Mouse (Mus musculus) bone marrow, adult 2 months (tissue): ENCODE results near the gene Parva.

ENCODE experiments used
- CTCF ChIP-seq: fragments of 200-500 bp; IDR thresholded peaks from 2 replicates; pipeline ENCODE4 v1.5.1; 2011; ENCODE audit warnings: low read length, control low read depth; ENCODE audit not compliant: control insufficient read depth, insufficient read depth
- POLR2A ChIP-seq: fragments of 200-500 bp; IDR thresholded peaks from 2 replicates; pipeline ENCODE4 v1.6.1; 2011; ENCODE audit warnings: low read depth, mild to moderate bottlenecking, control low read depth, low read length, borderline replicate concordance; ENCODE audit not compliant: control insufficient read depth

GRCm38 (mm10) chr7:112389611-112390251 lies 37.6 kb upstream of the Parva start:
- TF ChIP-seq CTCF: no peak
- no peak for TF ChIP-seq POLR2A
